Mouse (Mus musculus) bone marrow macrophage, adult 2 months (primary cell): ENCODE results near the gene Oxnad1.

Experiments
- CTCF ChIP-seq: IDR thresholded peaks from 2 replicates; pipeline ENCODE4 v1.5.1; 2012; ENCODE audit warnings: low read depth, mild to moderate bottlenecking, low read length, moderate library complexity
- POLR2A ChIP-seq: IDR thresholded peaks from 2 replicates; pipeline ENCODE4 v1.6.1; 2012; ENCODE audit warnings: mild to moderate bottlenecking, low read depth, low read length, borderline replicate concordance

DNA sequence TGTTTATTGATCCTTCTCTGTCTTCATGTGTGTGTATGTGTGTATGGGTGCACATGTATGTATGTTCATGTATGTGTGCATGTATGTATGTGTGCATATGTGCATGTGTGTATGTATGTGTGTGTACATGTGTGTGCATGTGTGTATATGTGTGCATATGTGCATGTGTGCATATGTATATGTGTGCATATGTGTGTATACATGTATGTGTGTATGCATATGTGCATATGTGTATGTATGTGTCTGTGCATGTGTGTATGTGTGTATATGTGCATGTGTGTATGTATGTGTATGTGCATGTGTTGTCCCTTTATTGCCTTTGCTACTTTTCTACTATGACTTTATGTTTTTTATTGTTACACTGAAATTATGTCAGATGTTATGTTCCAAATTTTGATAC is 59.6 kb downstream of the Oxnad1 start:
- TF ChIP-seq CTCF (no peak), POLR2A (no peak)
